Mouse (Mus musculus) ovary, adult 2 months (tissue): ENCODE measurements around the gene Mospd2. TPM values are rescaled to one million over a fixed set of nuclear protein-coding genes. Genes with fewer than 3 reads are reported as not detected.

Source experiments
- polyA plus RNA-seq: library from polyadenylated mRNA; depleted of rRNA; stranded (reverse); fragments of >200 nt; gene quantifications from 2 replicates; pipeline ENCODE4 v1.2.3, GENCODE M21; 2012; rRNA removed

Mospd2 gene
- 1.9 and 2.3 TPM in 2 replicates for polyA plus RNA-seq

GRCm38 (mm10) chrX:164980193-164980775, at the start of gene Mospd2, which contains the start of gene Fancb:
Mospd2 (minus strand) TSS chrX:164980375.
Fancb (plus strand) TSS chrX:164980592.

GRCm38 (mm10) chrX:165004779-165005324, 24.7 kb upstream of the Mospd2 start, which contains the start of gene Gm17604:
Gm17604 (minus strand) TSS chrX:165004829.

Other genes starting within 250 kb of the Mospd2 start
- gene Fancb, start 217 bp upstream of the Mospd2 start, polyA plus RNA-seq: 0.16 and 0.20 TPM in 2 replicates
- gene Gm17604, start 24.5 kb upstream of the Mospd2 start, polyA plus RNA-seq: not detected in 2 replicates